Mouse (Mus musculus): ENCODE measurements around the gene Rgs6. TPM values are rescaled to one million over a fixed set of nuclear protein-coding genes. Genes with fewer than 3 reads are reported as not detected.

The Rgs6 gene
- polyA plus RNA-seq, 1 experiment, result 0.58 TPM

- H3K9ac ChIP-seq (ENCODE audit: low read depth, poor library complexity, severe bottlenecking), result no peak overlapping the region
- H3K4me1 ChIP-seq (ENCODE audit: control insufficient read depth, insufficient read depth, low read length), result no peaks in the 10 kb centered on the region
- H3K4me3 ChIP-seq (ENCODE audit: low read depth, low read length), result no peak overlapping the region
- H3K36me3 ChIP-seq (ENCODE audit: control insufficient read depth, insufficient read depth, low read length, poor library complexity, severe bottlenecking), result no peaks in the 10 kb centered on the region
- TF ChIP-seq POLR2A (IDR thresholded peaks at IDR 0.05; ENCODE audit: insufficient read depth, low read length) (no peak), EP300 (IDR thresholded peaks at IDR 0.05; ENCODE audit: insufficient read depth, low read depth, low read length) (no peak)
- H3K27ac ChIP-seq (ENCODE audit: insufficient read depth, low read length), result no peak overlapping the region
- no peaks in the 10 kb centered on the region for H3K9me3 ChIP-seq (replicated peaks; ENCODE audit: control insufficient read depth, insufficient read depth, low read length, poor library complexity, severe bottlenecking)
- H3K27me3 ChIP-seq (ENCODE audit: control insufficient read depth, insufficient read depth, low read length, poor library complexity, severe bottlenecking), result no peaks in the 10 kb centered on the region
These were observed 79.3 kb downstream of the Rgs6 start for GRCm38 (mm10) chr12:82667441-82667840.

- no peaks in the 10 kb centered on the region for H3K36me3 ChIP-seq (ENCODE audit: control insufficient read depth, insufficient read depth, low read length, poor library complexity, severe bottlenecking)
These were observed 82.2 kb downstream of the Rgs6 start for GRCm38 (mm10) chr12:82670201-82670737.

GRCm38 (mm10) chr12:82671591-82671990 is 83.5 kb downstream of the Rgs6 start:
- H3K27me3 ChIP-seq (ENCODE audit: control insufficient read depth, insufficient read depth, low read length, poor library complexity, severe bottlenecking), result no peaks in the 10 kb centered on the region
- H3K36me3 ChIP-seq (ENCODE audit: control insufficient read depth, insufficient read depth, low read length, poor library complexity, severe bottlenecking), result no peaks in the 10 kb centered on the region
- no peak overlapping the region for H3K9ac ChIP-seq (ENCODE audit: low read depth, poor library complexity, severe bottlenecking)
- H3K9me3 ChIP-seq (replicated peaks; ENCODE audit: control insufficient read depth, insufficient read depth, low read length, poor library complexity, severe bottlenecking), result no peaks in the 10 kb centered on the region
- no peak overlapping the region for H3K27ac ChIP-seq (ENCODE audit: insufficient read depth, low read length)
- H3K4me1 ChIP-seq (ENCODE audit: control insufficient read depth, insufficient read depth, low read length), result no peaks in the 10 kb centered on the region
- no peak overlapping the region for H3K4me3 ChIP-seq (ENCODE audit: low read depth, low read length)
- TF ChIP-seq POLR2A (IDR thresholded peaks at IDR 0.05; ENCODE audit: insufficient read depth, low read length), result no peak
- TF ChIP-seq EP300 (IDR thresholded peaks at IDR 0.05; ENCODE audit: insufficient read depth, low read depth, low read length), result no peak
- no peak for TF ChIP-seq CTCF (IDR thresholded peaks at IDR 0.05; ENCODE audit: low read depth, low read length)

More at GRCm38 (mm10) chr12:82670201-82670737, 82.2 kb downstream of the Rgs6 start:
- no peaks in the 10 kb centered on the region for H3K4me1 ChIP-seq (ENCODE audit: control insufficient read depth, insufficient read depth, low read length)
- H3K4me3 ChIP-seq (ENCODE audit: low read depth, low read length), result no peak overlapping the region
- H3K27ac ChIP-seq (ENCODE audit: insufficient read depth, low read length), result no peak overlapping the region
- no peaks in the 10 kb centered on the region for H3K27me3 ChIP-seq (ENCODE audit: control insufficient read depth, insufficient read depth, low read length, poor library complexity, severe bottlenecking)
- no peaks in the 10 kb centered on the region for H3K9me3 ChIP-seq (replicated peaks; ENCODE audit: control insufficient read depth, insufficient read depth, low read length, poor library complexity, severe bottlenecking)
- no peak overlapping the region for H3K9ac ChIP-seq (ENCODE audit: low read depth, poor library complexity, severe bottlenecking)
- TF ChIP-seq POLR2A (IDR thresholded peaks at IDR 0.05; ENCODE audit: insufficient read depth, low read length) (no peak), CTCF (IDR thresholded peaks at IDR 0.05; ENCODE audit: low read depth, low read length) (no peak), EP300 (IDR thresholded peaks at IDR 0.05; ENCODE audit: insufficient read depth, low read depth, low read length) (no peak)

DNA sequence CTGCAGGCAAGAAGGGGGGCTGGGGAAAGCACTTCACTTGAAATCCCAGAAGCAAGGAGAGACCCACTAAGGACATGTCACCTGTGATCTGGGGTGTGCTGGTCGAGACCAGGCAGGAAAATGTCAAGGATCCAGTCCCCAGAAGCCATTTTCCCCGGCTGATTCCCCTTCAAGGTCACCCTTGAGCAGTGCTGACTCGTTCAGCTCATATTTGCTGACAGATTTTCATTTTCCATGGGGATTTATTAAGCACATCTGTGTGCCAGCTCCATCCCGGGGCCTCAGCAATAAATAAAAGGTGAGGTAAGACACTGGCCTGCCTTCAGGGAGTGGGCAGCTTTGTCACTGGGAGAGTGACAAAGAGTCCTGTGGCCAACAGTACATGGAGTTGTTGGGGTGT is 87.0 kb downstream of the Rgs6 start:
- Histone ChIP-seq H3K27ac (ENCODE audit: insufficient read depth, low read length) (no peak overlapping the region), H3K4me1 (ENCODE audit: control insufficient read depth, insufficient read depth, low read length) (no peaks in the 10 kb centered on the region), H3K4me3 (ENCODE audit: low read depth, low read length) (no peak overlapping the region), H3K9ac (ENCODE audit: low read depth, poor library complexity, severe bottlenecking) (no peak overlapping the region), H3K9me3 (replicated peaks; ENCODE audit: control insufficient read depth, insufficient read depth, low read length, poor library complexity, severe bottlenecking) (no peaks in the 10 kb centered on the region), H3K36me3 (ENCODE audit: control insufficient read depth, insufficient read depth, low read length, poor library complexity, severe bottlenecking) (no peaks in the 10 kb centered on the region), H3K27me3 (ENCODE audit: control insufficient read depth, insufficient read depth, low read length, poor library complexity, severe bottlenecking) (no peaks in the 10 kb centered on the region)
- TF ChIP-seq CTCF (IDR thresholded peaks at IDR 0.05; ENCODE audit: low read depth, low read length), result no peak

GRCm38 (mm10) chr12:82687015-82687414 is 98.9 kb downstream of the Rgs6 start:
- H3K36me3 ChIP-seq (ENCODE audit: control insufficient read depth, insufficient read depth, low read length, poor library complexity, severe bottlenecking), result no peaks in the 10 kb centered on the region

DNA sequence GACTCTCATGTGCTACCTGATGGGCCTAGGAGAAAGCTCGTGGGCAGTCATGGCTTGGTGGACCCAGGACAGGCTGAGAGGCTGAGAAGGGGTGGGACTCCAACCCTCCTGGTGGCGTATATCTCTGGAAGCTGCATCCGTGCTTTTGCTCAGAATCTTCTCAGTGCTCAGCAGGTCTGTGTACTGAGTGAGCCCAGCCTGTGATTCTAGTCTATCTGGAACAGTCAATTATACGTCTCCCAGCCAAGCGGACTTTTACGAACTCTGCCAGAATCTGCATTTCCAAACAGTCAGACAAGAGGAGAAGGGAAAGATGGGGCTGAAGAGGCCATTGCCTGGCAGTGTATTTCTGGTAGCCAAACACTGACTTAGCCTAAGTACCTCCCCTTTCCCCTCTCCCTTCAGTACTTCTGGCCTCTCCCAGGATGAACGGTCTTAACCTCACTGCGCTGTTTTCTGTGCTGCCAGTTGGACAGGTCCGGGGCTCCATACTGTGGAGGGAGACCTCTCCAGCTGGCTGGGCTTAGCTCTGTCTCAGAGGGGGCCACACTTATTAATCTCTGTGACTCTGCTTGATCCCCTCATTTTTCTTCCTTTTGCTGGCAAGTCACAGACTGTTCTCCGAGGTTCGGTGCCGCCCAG is 110.9 kb downstream of the Rgs6 start:
- H3K4me1 ChIP-seq (ENCODE audit: control insufficient read depth, insufficient read depth, low read length), result no peaks in the 10 kb centered on the region
- no peaks in the 10 kb centered on the region for H3K9me3 ChIP-seq (replicated peaks; ENCODE audit: control insufficient read depth, insufficient read depth, low read length, poor library complexity, severe bottlenecking)
- no peak overlapping the region for H3K4me3 ChIP-seq (ENCODE audit: low read depth, low read length)
- no peak for TF ChIP-seq EP300 (IDR thresholded peaks at IDR 0.05; ENCODE audit: insufficient read depth, low read depth, low read length)
- no peak for TF ChIP-seq POLR2A (IDR thresholded peaks at IDR 0.05; ENCODE audit: insufficient read depth, low read length)
- no peak for TF ChIP-seq CTCF (IDR thresholded peaks at IDR 0.05; ENCODE audit: low read depth, low read length)
- H3K36me3 ChIP-seq (ENCODE audit: control insufficient read depth, insufficient read depth, low read length, poor library complexity, severe bottlenecking), result no peaks in the 10 kb centered on the region
- no peak overlapping the region for H3K27ac ChIP-seq (ENCODE audit: insufficient read depth, low read length)
- no peaks in the 10 kb centered on the region for H3K27me3 ChIP-seq (ENCODE audit: control insufficient read depth, insufficient read depth, low read length, poor library complexity, severe bottlenecking)
- no peak overlapping the region for H3K9ac ChIP-seq (ENCODE audit: low read depth, poor library complexity, severe bottlenecking)

More at GRCm38 (mm10) chr12:82687015-82687414, 98.9 kb downstream of the Rgs6 start:
- Histone ChIP-seq H3K9ac (ENCODE audit: low read depth, poor library complexity, severe bottlenecking) (no peak overlapping the region), H3K27me3 (ENCODE audit: control insufficient read depth, insufficient read depth, low read length, poor library complexity, severe bottlenecking) (no peaks in the 10 kb centered on the region), H3K4me3 (ENCODE audit: low read depth, low read length) (no peak overlapping the region), H3K4me1 (ENCODE audit: control insufficient read depth, insufficient read depth, low read length) (no peaks in the 10 kb centered on the region), H3K9me3 (replicated peaks; ENCODE audit: control insufficient read depth, insufficient read depth, low read length, poor library complexity, severe bottlenecking) (no peaks in the 10 kb centered on the region), H3K27ac (ENCODE audit: insufficient read depth, low read length) (no peak overlapping the region)
- TF ChIP-seq EP300 (IDR thresholded peaks at IDR 0.05; ENCODE audit: insufficient read depth, low read depth, low read length), result no peak
- TF ChIP-seq CTCF (IDR thresholded peaks at IDR 0.05; ENCODE audit: low read depth, low read length), result no peak
- TF ChIP-seq POLR2A (IDR thresholded peaks at IDR 0.05; ENCODE audit: insufficient read depth, low read length), result no peak

Data from ES-Bruce4 (cell line).